Mouse (Mus musculus): Measurements from ENCODE around the gene Plekha3.

Plekha3 gene

DNA sequence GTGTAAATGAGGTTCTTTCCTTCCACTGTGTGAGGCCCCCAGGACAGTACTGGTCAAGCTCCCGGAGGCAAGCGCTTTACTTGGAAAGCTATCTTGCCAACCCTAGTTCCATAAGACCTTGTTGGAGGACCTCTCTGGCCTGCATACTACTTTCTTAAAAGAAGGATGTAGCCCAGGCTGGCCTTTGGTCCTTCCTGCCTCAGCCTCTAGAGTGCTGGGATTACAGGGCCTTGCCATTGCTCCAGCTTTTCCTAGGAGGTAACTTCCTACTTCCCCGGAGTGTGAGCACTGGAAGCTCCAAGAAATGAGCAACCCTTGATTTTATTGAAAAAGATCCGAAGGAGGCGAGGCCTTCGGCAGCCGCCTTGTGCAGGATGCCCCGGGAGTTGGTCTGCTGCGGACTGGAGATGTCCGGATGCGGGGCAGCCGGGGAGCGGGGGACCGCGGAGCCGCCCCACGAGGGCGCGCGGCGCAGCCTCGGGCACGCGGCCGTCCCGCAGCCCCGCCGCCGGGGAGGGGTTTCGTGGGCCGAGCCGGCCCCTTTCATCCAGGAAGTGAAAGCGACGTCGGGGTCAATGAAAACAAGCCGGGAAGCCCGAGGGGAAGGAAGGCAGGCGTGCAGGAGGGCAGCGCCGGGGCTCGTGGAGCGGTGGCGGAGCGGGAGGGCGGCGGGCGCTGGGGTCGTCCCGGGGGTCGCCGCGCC lies at the start of gene Plekha3:
TSS of gene Plekha3 (plus strand) at position 557 of the 703 bp plus-strand sequence.
- no peak for DNase-seq (ENCODE audit: extremely low read depth, low read depth, low spot score)

DNA sequence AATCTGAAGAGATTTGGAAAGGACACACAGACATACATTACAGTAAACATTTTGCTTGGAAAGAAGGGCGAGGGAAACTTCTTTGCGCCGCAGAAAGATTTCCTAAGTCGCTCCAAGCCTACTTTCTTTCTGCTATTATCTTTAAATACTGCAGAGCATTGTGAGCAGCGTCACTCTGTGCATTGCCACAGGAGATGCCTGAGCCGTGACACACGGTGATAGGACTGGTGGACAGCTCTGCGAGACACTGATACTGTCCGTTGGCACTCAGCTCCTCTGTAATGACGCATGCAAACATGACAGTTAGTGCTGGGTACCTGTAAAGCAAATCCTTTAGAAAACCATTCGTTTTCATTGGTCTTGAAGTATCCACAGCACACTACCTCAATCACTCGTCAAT lies 44.8 kb upstream of the Plekha3 start:
- DNase-seq (ENCODE audit: extremely low read depth, low read depth, low spot score): no peak

DNA sequence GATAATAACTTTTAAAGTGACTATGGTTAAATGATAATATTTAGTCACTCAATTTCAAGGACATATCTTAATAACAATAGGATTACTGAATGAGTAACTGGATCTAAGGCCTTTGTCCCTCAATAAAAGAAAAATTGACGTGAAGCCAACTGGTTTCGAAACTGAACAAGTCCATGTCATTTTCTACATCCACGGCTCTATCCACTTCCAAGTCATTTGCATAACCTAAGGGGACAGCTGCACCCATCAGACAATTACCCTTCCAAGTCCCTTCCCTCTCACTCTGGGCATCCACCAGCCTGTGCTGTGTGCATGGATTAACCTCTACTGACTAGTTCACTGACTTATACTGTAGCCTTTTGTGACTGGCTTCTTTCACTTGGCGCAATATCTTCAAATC lies 43.5 kb upstream of the Plekha3 start:
- DNase-seq (ENCODE audit: extremely low read depth, low read depth, low spot score): peak; percentile 76

DNA sequence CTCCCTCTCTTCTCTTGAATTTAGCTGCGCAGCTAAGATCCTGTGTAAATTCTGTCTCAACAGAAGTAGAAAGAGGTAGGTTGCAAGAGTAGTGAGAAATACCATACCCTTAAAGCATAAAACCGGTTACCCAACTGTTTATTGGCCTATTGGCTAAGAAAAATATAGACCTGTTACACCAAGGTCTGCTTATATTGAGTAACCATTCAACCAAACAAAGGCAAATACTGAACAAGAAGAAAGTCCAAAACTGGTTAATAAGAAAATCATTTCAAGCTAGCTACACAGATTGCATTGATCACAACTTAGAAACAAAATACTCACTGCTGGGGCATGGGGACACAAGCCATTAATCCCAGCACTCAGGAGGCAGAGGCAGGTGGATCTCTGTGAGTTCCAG lies 35.4 kb upstream of the Plekha3 start:
- DNase-seq (ENCODE audit: extremely low read depth, low read depth, low spot score): no peak

DNA sequence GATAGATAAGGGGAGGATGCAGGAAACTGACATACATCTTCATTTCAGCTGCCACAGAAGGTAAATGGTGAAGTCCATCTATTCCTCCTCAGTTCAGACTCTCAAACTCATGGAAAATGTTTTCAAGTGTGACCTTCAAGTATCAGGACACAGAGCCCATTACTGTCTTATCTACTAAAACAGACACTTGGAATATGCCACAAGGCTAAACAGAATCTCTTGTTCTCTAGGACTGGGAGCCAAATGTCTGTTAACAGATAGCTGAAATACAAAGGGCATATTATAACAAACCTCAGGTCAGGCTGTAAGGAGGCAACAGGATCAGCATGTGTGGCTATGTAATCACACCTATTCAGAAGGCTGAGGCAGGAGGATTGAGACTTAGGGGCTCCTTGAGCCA lies 31.3 kb upstream of the Plekha3 start:
- no peak for DNase-seq (ENCODE audit: extremely low read depth, low read depth, low spot score)

DNA sequence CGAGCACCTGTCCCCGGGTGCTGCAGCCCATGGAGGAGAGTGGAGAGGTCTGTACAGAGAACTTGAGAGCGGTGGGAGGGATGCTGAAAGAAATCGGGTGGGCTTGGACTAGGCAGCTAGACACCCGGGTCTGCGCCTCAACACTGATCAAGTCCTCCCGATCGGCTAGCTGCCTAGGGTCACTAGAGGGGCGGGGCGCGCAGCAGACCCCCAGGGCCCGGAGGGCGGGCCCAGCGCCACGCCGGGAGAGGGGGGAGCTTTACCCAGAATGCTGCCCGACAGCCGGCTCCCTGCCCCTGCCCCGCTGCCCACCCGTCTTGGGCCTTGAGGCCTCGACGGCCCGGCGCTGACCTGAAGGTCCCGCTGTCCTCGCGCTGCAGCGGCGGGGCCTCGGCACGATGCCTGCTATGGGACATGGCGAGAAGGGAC lies 27.6 kb upstream of the Plekha3 start:
- DNase-seq (ENCODE audit: extremely low read depth, low read depth, low spot score): no peak

DNA sequence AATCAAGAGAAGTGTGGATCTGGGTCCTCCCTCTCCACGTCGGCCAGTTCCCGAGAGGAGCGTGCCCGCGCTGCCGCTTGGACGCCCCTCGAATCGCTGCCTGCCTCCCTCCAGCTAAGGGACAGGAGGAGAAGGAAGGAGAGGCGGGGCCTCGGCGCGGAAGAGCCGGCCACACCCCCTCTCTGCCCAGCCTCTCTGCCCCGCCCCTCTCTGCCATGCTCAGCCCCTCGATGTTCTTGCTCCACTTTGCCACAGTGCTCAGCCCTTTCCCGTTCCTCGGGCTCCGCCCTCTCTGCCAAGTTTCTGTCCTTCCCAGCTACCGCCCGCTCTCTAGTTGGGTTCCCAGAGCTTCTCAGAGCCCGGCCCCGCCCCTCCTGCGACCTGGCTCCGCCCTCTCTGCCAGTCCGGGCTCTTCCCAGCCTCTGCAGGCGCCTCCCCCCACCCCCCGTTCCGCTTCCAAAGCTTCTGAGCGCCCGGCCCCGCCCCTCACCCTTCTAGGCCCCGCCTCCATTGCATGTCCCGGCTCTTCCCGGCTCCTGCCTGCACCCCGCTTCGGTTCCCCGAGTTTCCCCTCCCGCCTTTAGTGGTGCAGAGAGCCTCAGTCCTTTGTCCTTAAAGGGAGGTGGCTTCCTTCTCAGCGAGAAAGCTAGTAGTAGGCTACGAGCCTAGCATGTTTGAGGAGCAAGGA lies 27.1 kb upstream of the Plekha3 start, which contains the start of the genes Prkra and Pjvk:
TSS of gene Prkra (minus strand) at position 133 of the 688 bp plus-strand sequence.
TSS of gene Pjvk (plus strand) at position 594 of the 688 bp plus-strand sequence.
- DNase-seq (ENCODE audit: extremely low read depth, low read depth, low spot score): peak; percentile 79

DNA sequence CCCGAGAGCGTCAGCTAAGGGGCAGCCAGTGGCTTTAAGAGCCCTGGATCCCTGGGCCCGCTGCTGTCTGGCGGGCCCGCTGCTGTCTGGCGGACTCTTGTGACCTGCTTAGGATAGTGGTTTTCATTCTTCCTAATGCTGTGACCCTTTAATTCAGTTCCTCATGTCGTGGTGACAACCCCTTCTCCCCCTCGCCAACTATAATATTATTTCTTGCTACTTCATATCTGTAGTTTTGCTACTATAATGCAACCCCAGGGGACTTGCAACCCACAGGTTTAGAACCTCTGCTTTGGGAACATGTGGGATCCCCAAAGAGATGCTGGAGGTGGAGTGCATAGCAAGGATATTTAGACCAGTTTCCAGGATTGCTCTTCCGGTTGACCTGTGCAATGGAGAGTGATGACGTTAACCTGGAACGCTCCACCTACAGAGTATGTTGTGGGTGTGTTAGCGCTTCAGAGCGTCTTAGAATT lies 26.4 kb upstream of the Plekha3 start:
- no peak for DNase-seq (ENCODE audit: extremely low read depth, low read depth, low spot score)

DNA sequence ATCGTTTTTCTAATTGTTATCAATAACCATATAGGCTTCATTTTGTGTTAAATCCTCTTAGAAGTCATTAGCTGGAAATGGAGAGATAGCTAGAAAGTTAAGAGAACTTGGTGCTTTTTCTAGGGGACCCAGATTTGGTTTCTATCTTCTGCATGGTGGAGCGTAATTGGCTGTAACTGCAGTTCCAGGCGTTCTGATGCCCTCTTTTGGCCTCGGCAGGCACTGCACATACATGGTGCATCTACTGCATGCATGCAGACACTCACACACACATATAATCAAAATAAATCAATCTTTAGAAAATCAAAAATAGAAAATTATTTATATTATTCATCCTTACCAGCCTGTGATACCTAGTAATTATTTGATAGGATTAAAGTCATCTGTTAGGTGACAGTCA lies 22.0 kb upstream of the Plekha3 start:
- DNase-seq (ENCODE audit: extremely low read depth, low read depth, low spot score): no peak

DNA sequence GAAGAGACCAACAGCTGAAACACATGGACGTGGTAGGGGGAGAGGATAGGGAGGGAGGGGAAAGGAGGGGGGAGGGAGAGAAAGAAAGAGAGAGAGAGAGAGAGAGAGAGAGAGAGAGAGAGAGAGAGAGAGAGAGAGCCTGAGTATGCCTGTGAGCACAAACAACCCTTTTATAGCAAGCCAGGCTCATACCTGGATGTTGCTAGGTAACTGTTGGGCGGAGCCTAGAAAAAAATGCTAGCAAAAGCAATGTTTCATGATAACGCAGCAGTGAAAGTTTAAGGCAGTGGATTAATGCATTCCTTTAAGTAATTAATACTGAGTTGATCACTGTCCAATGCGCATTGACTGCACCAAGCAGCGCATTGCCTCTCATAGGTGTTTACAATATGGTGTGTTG lies 20.4 kb upstream of the Plekha3 start:
- no peak for DNase-seq (ENCODE audit: extremely low read depth, low read depth, low spot score)

DNA sequence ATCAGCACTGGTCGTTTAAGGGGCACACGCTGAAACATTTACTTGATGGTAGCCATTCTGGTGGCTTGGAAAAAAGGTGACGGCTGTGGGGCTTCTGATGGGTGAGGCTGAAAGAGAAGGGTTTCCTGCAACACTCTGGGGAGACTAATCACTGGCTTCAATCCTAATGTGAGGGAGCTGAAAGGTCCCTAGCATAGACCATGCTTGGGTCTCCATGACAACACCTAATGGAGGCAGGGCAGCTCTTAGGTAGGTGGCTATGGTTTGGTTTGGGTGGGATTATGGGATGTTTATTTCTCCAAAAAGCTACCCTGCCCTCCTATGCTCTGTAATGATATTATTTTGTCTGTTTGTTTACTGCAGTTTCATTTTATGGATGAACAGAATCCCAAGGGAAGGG lies 19.6 kb upstream of the Plekha3 start:
- no peak for DNase-seq (ENCODE audit: extremely low read depth, low read depth, low spot score)

DNA sequence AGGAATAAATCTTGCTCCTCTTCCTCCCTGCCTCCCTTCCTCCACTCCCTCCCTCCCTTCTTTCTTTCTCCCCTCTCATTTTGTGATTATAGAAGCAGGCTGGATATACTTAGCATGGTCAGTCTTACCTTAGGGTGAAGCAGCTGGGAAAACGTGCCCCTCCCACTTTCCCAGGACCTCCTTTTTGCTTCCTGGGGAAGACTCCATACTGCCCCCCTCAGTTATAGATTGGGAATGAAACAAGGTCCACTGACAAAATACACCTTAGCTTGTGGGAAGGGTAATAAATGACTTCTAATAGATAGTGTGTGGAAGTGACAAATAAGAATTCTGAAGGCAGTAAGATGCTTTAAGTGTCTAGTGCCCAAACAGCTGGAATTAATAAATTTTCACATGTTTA lies 19.1 kb upstream of the Plekha3 start:
- DNase-seq (ENCODE audit: extremely low read depth, low read depth, low spot score): no peak

DNA sequence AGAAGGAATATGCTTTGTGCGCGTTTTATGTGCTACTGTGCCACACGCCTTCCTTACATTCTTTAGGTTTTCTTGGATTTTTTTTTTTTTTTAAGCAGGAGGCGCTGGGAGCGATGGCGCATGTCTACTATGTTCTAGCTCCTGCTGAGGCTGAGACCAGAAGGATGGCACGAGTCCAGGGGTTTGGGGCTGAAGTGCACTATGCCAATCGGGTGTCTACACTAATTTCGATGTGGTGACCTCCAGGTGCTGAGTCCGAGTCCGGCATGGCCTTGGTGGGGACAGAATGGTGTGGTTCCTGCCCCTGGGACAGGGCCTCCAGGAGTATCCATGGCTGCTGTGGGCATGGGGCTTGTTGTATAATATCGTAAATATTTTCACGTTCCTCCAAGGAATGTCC lies 16.5 kb upstream of the Plekha3 start:
- no peak for DNase-seq (ENCODE audit: extremely low read depth, low read depth, low spot score)

DNA sequence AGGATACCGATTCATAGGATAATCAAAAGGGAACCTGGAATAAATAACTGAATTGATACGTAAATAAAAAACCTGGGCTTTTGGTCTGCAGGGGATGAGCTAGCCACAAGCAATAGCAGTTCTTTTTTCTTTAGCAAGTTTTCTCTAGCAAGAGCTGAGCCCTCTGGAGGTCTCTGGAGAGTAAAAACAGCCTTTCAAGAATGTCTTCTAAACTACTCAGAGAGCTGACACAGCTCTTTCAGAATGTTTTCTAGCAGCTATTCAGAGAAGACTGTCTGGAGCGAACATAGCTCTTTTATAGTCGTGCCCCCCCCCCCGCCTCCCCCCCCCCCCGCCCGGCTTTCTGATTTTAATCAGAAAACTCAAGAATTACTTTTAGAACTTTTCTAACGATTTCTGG lies 15.7 kb upstream of the Plekha3 start:
- DNase-seq (ENCODE audit: extremely low read depth, low read depth, low spot score): no peak

DNA sequence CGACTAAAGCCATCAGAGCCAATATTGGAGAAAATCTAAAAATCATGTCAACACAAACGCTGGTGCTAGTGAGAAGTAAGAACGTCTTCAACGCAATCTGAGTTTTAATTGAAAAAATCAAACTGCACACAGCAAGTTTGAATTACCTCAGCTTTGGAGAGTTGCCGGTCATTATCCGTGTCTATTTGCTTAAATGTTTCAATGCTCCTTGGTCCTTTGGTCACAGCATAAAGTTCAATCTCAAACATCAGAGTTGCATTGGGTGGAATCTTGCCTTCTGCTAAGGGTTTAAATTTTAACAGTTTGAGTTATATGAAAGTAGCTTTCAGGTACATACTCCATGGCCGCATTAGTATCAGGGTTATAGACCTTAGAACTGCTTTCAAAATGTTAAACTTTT lies 9.6 kb upstream of the Plekha3 start:
- no peak for DNase-seq (ENCODE audit: extremely low read depth, low read depth, low spot score)

DNA sequence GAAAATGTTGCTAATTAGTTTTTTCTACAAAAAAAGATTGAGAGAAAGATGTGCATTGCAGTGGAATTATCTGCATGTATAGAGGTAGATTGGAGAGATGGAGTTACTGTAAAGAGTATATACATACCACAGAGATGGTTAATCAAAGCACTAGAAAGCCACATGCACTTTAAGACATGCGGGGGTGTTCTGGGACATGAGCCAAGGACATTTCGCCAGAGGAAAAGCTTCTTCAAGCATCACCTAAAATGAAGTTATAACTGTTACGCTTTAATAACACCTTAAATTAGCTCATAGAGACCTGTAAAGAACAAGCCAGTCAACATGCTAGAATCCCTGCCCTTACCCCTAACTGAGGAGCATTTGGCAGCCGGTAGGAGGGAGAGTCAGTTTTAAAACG lies 7.9 kb upstream of the Plekha3 start:
- DNase-seq (ENCODE audit: extremely low read depth, low read depth, low spot score): no peak

DNA sequence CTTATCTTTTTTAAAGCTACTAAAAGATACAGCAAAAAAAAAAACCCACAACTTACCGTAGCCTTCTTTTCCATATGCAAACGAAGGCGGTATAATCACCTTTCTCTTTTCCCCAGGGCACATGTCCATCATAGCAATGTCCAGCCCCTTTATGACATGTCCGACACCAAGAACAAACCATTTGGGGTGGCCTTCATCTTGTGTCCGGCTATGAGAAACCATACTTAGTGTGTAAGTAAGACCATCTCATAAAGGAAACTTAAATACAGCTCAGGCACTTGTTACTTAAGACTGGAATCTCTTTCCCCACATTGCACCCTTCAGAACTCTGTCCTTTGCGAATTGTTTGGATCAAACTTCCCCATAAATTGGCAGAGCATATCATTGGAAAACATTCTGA lies 3.4 kb upstream of the Plekha3 start:
- DNase-seq (ENCODE audit: extremely low read depth, low read depth, low spot score): no peak

DNA sequence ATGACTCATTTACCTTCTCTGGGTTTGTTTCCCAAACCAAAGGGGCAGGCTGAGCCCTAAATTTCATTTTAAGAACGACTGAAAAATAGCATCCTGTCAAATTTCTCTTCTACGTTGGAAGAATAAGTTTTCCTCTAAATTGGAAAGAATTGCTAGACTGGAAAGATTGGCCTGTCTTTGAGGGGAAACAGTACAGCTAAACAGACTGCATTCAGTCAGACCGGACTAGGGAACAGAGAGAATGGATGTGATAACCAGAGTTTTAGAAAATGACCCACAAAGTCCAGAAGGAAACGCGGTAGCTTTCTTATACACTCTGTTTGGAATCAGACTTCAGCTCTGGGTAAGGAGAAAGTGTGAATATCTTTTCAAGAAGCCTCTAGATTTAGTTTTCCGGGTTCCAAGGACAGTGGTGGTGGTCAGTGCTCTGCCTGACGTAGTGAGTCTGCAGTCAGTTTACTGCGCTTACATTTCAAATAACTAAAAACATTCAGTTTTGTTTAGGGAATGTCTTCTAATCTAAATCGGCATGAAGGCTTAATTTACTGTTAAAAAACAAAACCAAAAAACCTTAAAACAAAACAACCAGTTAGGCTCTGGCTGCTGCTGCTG lies 2.8 kb upstream of the Plekha3 start:
- no peak for DNase-seq (ENCODE audit: extremely low read depth, low read depth, low spot score)

DNA sequence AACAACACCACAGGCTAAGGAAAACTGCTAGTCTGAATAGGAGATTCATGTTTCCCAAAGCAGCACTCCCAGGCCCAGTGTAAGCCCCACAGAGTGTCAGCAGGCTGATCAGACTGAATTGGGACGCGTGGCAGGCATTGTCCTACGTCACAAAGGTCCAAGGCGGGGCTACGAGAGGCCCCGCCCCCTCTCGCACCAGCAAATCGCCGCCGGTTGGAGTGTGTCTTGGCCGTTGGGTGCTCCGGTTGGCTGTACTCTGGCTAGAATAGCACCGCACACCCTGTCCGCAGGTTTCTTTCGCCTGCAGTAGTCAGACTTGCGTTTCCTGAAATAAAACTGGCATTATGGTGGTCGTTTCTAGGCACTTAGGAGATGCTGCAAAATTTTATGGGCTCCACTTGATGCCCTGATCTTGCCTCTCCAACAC lies 2.1 kb upstream of the Plekha3 start, which contains the start of gene Fkbp7:
TSS of gene Fkbp7 (minus strand) at position 151 of the 427 bp plus-strand sequence.
- no peak for DNase-seq (ENCODE audit: extremely low read depth, low read depth, low spot score)

DNA sequence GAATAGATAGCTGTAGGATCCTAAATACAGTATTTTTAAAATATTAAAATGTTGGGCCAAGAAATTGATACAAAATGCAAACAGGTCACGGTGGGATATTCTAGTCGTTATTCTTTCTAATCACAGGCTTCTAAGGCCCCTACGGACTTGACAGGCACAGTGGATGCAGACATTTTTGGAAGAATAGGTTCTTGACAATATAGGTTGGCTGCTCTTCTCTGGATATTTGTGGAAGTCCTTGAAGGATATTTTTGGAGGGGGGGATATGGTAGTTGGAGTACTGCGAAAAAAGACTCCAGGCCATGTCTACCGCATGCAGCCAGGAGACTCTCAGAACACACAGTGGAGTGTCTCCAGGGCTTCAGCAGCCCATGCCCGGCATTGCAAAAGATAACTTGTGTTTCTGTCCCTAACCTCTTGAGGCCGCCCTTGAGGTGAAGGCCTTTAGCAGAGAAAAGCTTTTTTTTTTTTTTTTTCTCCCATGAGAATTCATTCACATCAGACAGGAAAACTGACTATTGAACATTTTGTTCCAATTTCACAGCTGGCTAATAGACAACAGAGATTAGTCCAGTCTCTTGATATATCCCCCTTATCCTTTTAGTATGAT lies 1.5 kb upstream of the Plekha3 start:
- no peak for DNase-seq (ENCODE audit: extremely low read depth, low read depth, low spot score)

DNA sequence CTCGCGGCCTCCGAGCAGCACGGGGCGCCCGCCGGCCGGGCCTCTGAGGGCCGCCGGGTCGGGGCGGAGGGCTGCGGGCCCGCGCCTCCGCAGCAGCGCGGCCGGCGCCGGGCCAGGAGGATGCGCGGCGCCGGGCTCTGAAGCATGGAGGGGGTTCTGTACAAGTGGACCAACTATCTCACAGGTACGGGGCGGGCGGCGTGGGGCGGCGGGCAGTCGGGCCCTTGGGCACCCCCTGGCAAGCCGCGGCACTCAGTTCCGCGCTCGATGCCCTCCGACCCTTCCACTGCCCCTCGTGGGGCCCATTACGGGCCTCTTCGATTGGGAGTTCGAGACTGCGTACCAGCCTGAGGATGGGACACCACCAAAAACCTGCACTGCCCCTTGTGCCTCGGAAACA lies 370 bp downstream of the Plekha3 start:
- no peak for DNase-seq (ENCODE audit: extremely low read depth, low read depth, low spot score)

Data from fat pad, adult 2 months (tissue).